Comparison of ENCODE assay signal across 8 mouse cellular contexts in genomic region chr5:137600619-137601364, GRCm38 (mm10). TPM values are rescaled to one million over a fixed set of nuclear protein-coding genes. Genes with fewer than 3 reads are reported as not detected.
DNase-seq lines count a peak whose midpoint lies in the region; ATAC-seq lines count a peak whose summit lies in the region.

Gene Mospd3 (minus strand): TSS chr5:137601058.

- H3K9ac ChIP-seq in hindbrain, embryonic 15.5 days, result peak within 1 kb of the TSS; percentile 91

- H3K27ac ChIP-seq in hindbrain, embryonic 15.5 days (replicated peaks), result peak within 1 kb of the TSS; percentile 89

- no peaks in the 10 kb centered on the region for H3K36me3 ChIP-seq in hindbrain, embryonic 15.5 days

- DNase-seq in T-cell, adult 2 months (ENCODE audit: low spot score), result peak; percentile 93
- peak; percentile 93 to 95 for DNase-seq in cerebellum, postnatal 36 days
- DNase-seq in frontal cortex, postnatal 36 days (ENCODE audit: low spot score in 2 of 2), result peak; percentile 95 to 96
- peak; percentile 93 for DNase-seq in left cerebral cortex, adult 11 months (ENCODE audit: low spot score)
- DNase-seq in lung, postnatal 4 days, result peak; percentile 96 to 97
- DNase-seq in retina, postnatal 7 days (ENCODE audit: low read depth, low spot score), result peak; percentile 93
- DNase-seq in urinary bladder, adult 2 months (ENCODE audit: low spot score), result peak; percentile 94

- H3K4me1 ChIP-seq in hindbrain, embryonic 15.5 days (replicated peaks), result peaks cover 27% of the 10 kb centered on the region

- peak within 1 kb of the TSS; percentile 87 for H3K4me3 ChIP-seq in hindbrain, embryonic 15.5 days

- no peaks in the 10 kb centered on the region for H3K9me3 ChIP-seq in hindbrain, embryonic 15.5 days

- H3K27me3 ChIP-seq in hindbrain, embryonic 15.5 days, result no peaks in the 10 kb centered on the region

- ATAC-seq in hindbrain, embryonic 15.5 days (ENCODE audit: low FRiP score, low read depth), result peak; percentile 96

- peak within 1 kb of the TSS; percentile 97 for H3K4me2 ChIP-seq in hindbrain, embryonic 15.5 days

- under 1% methylated on average over 41 of the region's 41 CpGs for whole genome bisulfite sequencing in hindbrain, embryonic 15.5 days

RNA-seq across cellular contexts. Expression of gene Mospd3, which starts in this region (rescaled TPM):
- polyA plus RNA-seq in hindbrain, embryonic 15.5 days (2015; fragmentation: Nextera tagmentation; extraction: Ambion mirVana), result 59.7 and 73.5 TPM in 2 replicates
- 30.9 and 38.7 TPM in 2 replicates for polyA plus RNA-seq in urinary bladder, adult 2 months (2012; rRNA removed)

Comparison
In these comparisons a context has a peak if more than half of its experiments do, and no peak if none do; other contexts are left out.
1. Peak in every context shown above with its lines: DNase-seq, ATAC-seq, H3K4me3 ChIP-seq and H3K27ac ChIP-seq.